Mouse (Mus musculus): ENCODE measurements around the gene Uspl1.

Gene Uspl1

GRCm38 (mm10) chr5:149207661-149208060 lies 23.5 kb downstream of the Uspl1 start:
- no peak for DNase-seq (ENCODE audit: extremely low read depth, insufficient read length, low spot score)

- no peak for DNase-seq (ENCODE audit: extremely low read depth, insufficient read length, low spot score)
Measured at GRCm38 (mm10) chr5:149208776-149209175, 24.6 kb downstream of the Uspl1 start.

- DNase-seq (ENCODE audit: extremely low read depth, insufficient read length, low spot score) = no peak
Measured at GRCm38 (mm10) chr5:149209328-149209727, 25.2 kb downstream of the Uspl1 start.

- DNase-seq (ENCODE audit: extremely low read depth, insufficient read length, low spot score) = no peak
Measured at GRCm38 (mm10) chr5:149211041-149211440, 26.9 kb downstream of the Uspl1 start.

GRCm38 (mm10) chr5:149212806-149213205 lies 28.7 kb downstream of the Uspl1 start:
- no peak for DNase-seq (ENCODE audit: extremely low read depth, insufficient read length, low spot score)

- DNase-seq (ENCODE audit: extremely low read depth, insufficient read length, low spot score) = no peak
Measured at GRCm38 (mm10) chr5:149215540-149215939, 31.4 kb downstream of the Uspl1 start.

GRCm38 (mm10) chr5:149217524-149218357 lies 33.6 kb downstream of the Uspl1 start:
- DNase-seq (ENCODE audit: extremely low read depth, insufficient read length, low spot score) = no peak

- no peak for DNase-seq (ENCODE audit: extremely low read depth, insufficient read length, low spot score)
Measured at GRCm38 (mm10) chr5:149219493-149219892, 35.3 kb downstream of the Uspl1 start.

GRCm38 (mm10) chr5:149221355-149221754 lies 37.2 kb downstream of the Uspl1 start:
- no peak for DNase-seq (ENCODE audit: extremely low read depth, insufficient read length, low spot score)

GRCm38 (mm10) chr5:149224666-149225065 lies 40.5 kb downstream of the Uspl1 start:
- no peak for DNase-seq (ENCODE audit: extremely low read depth, insufficient read length, low spot score)

GRCm38 (mm10) chr5:149228700-149229618 lies 44.8 kb downstream of the Uspl1 start:
- DNase-seq (ENCODE audit: extremely low read depth, insufficient read length, low spot score) = peak; percentile 99

- DNase-seq (ENCODE audit: extremely low read depth, insufficient read length, low spot score) = peak; percentile 30
Measured at GRCm38 (mm10) chr5:149229619-149230339, 45.6 kb downstream of the Uspl1 start.

GRCm38 (mm10) chr5:149235002-149235401 lies 50.9 kb downstream of the Uspl1 start:
- no peak for DNase-seq (ENCODE audit: extremely low read depth, insufficient read length, low spot score)

GRCm38 (mm10) chr5:149237221-149237950 lies 53.2 kb downstream of the Uspl1 start:
- no peak for DNase-seq (ENCODE audit: extremely low read depth, insufficient read length, low spot score)

GRCm38 (mm10) chr5:149242467-149242866 lies 58.3 kb downstream of the Uspl1 start:
- no peak for DNase-seq (ENCODE audit: extremely low read depth, insufficient read length, low spot score)

GRCm38 (mm10) chr5:149243053-149243452 lies 58.9 kb downstream of the Uspl1 start:
- DNase-seq (ENCODE audit: extremely low read depth, insufficient read length, low spot score) = no peak

- no peak for DNase-seq (ENCODE audit: extremely low read depth, insufficient read length, low spot score)
Measured at GRCm38 (mm10) chr5:149245391-149245964, 61.3 kb downstream of the Uspl1 start.

- no peak for DNase-seq (ENCODE audit: extremely low read depth, insufficient read length, low spot score)
Measured at GRCm38 (mm10) chr5:149245965-149246470, 61.9 kb downstream of the Uspl1 start.

GRCm38 (mm10) chr5:149247047-149247904 lies 63.1 kb downstream of the Uspl1 start:
- no peak for DNase-seq (ENCODE audit: extremely low read depth, insufficient read length, low spot score)

All from 3134 (cell line).